Mouse (Mus musculus) cerebellum, adult 8-10 months (tissue): ENCODE measurements around the gene Rtn4r.

Experiments used
- DNase-seq: peaks from one replicate; pipeline ENCODE4 v3.0.0; 2022

Gene Rtn4r

DNA sequence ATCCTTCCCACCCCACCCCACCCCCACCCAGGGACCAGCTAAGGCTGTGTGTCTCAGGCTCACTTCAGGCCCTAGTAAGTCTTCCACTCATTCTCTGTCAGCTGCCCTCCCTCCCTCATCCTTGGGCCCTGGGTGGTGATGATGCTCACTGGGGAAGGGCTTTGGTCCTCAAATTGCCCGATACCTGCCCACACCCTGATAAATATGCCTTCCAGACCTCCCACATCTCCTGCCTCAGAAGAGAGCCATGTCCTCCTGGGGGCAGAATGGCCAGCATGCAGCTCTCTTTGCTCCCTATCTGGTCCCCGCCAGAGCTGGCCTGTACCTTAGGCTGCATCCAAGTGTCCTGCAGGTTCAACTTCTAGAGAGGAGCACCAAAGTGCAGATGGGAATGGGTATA, 2.3 kb upstream of the Rtn4r start:
- DNase-seq = peak; percentile 42

DNA sequence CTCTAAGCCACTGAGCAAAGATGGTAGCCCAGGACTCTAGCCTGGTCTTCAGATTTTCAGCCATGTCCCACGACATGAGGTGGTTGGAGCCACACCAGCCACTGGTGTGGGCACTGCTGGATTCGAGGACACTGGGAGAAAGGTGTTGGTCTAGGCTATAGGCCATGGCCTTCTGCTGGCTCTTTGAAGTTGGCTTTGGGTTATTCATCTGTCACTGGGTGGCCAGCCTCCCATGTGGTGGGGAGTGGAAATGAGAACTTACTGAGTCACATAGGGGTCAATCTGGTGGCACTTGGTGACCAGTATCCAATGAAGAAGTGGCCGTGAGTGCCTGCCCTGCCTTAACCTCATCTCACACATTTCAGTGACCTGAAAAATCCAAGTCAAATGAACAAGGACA, 1.2 kb upstream of the Rtn4r start:
- peak; percentile 37 for DNase-seq

DNA sequence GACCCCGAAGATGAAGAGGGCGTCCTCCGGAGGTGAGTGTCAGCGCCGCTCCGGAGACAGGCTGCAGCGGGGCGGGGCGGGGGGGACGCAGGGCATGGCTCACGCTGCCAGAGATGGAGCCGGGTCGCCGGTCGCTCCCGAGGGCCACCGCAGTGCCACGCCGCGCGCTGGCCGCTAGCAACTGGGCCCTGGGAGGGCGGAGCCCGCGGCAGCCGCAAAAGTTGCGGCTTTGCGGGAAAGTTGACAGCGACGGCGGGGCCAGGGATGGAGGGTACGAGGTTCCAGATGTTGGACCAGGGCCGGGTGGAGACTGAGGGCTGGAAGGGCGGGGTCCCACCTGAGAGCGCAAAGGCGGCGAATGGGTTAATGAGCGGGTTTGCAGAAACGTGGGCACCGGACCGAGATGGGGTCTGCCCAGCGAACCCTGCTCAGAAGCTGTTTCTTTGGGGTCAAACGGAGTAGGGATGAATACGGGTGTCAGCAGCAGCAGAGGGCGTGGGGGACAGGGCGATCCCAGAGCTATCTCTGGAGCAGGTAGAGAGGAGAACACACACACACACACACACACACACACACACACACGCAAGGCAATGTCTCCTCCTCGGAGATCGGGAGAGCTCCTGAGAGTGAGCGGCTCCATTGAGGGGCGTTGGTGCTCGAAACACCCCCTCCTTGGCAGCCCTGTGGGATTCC, 575 bp downstream of the Rtn4r start:
- peak; percentile 62 for DNase-seq

DNA sequence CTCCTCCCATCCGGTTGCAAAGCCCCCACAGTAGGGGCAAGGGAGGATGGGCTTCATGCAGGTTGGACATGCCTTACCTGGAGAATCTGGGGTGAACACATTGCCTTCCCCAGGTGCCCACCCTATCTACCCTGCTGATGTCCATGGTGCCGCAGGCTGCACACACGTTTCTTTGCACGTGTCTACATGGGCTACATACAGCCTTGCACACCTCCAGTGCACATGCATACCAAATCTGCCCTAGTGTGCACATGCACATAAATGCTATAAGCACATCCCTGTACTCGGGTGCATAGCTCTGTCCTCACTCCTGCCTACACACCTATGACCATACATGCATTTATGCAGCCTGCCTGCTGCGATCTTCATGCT, 1.1 kb downstream of the Rtn4r start:
- DNase-seq = peak; percentile 52

DNA sequence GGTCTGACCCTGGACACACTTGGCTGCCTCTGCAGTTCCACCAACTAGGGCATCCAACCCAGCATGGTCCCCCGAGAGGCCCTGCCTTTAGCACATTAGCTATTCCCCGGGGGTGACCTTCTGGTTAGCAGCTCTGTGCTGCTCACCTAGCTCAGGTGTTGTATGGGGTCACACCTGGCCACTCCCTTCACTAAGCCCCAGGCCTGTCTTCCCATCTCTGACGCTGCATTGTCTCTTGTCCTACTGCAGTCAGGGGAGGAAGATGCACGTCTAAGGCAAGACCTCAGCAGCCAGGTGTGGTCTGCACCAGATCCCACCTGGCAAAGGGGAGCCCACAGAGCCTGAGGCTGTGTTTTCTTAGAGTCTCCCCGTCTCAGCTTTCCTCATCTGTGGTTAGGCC, 2.0 kb downstream of the Rtn4r start:
- peak; percentile 41 for DNase-seq

DNA sequence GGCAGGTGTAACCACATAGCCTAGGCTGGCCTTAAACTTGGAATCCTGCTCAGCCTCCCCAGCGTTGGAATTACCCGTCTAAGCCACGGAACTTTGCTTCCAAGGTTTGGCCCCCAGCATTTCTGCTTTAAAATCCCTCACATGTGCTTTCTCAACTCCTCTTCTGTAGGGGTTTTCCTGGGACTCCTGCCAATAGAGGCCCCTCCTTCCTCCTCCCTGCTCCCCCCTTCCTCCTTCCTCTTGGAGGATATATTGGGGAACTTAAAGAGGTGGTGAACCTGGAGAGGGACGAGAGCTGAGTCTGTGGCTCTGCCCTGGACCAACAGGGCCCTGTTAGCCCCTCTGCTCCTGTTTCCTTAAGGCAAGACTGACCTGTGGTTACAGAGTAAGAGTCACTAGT, 2.8 kb downstream of the Rtn4r start:
- DNase-seq = peak; percentile 41

DNA sequence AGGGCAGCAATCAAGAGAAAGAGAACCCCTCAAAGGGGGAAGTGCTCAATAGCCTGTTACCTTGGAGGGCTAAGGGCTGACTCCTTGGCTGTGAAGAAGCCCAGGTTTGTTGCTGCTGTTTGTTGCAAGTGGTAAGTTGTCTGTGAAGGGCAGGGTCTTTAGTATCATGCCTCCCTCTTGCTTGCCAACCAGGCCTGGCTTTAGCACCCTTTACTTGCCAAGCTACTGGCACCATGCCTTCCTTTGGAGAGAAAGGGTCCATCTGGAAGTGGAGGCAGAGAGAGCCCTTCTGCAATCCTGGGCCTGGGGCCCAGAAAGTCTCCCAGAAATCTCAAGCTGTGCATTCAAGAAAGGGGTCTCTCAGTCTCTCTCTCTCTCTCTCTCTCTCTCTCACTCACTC, 3.3 kb downstream of the Rtn4r start:
- DNase-seq = peak; percentile 46

DNA sequence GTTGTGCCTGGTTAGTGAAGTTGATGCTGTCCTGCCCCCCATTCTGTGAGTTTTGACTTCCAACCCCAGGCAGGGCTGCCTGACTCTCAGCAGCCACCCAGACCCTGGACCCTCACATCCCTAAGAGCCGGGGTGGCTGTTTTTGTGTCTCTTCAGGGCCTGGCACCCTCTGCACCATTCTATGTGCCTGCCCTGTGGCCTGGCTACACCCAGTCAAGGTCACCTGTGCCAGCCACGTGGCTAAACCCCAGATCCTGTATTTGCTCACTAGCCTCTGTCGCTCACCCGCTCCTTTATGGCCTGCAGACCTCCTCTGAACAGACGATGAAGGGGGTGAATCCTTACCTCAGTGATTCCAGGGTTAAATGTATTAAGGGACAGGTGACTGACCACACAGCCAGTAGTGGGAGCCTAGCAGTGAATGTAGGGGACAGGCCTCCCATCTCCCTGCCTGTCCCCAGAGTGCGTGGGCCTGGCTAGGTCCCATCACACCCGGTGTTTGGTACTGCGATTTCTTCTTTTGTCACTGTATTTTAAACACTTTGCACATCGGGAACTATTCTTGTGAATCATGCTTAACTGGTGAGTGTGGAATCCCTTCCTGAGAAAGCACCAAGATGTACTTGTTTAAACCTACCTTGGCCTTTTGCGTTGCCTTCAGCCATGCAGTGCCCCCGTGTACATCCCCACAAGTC, 4.0 kb downstream of the Rtn4r start:
- DNase-seq = peak; percentile 49

DNA sequence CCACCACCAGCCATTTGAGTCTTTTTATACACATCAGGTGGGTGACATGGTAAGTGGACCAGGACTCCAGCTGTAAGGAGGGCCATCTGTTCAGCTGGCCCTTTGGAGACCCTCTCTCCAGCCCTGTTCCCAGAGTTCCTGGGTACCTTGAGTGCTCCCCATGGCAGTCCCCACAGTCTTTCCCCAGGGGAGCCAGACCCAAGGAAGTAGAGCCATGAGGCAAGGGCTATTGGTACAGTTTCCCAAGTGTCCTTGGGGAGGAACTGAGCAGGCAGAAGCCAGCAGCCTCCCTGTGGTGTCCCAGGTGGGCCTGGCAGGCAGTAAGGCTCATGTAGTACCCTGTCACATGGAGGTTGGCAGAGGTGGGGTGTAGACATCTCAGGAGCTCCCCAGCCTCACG, 4.6 kb downstream of the Rtn4r start:
- DNase-seq = peak; percentile 36

DNA sequence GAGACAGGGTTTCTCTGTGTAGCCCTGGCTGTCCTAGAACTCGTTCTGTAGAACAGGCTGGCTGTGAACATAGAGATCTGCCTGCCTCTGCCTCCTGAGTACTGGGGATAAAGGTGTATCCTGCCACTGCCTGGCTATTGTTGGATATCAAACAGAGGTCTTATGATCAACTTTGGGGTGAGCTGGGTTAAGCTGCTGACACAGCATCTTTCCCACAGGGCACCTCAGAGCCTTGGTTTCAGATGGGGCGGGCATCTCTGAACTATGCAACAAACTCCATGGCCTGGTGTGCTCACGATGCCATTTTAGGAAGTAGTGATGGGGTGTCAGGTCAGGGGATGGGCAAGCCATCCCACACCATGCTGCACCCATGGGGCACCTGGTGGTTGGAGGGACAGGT, 5.1 kb downstream of the Rtn4r start:
- DNase-seq = no peak

DNA sequence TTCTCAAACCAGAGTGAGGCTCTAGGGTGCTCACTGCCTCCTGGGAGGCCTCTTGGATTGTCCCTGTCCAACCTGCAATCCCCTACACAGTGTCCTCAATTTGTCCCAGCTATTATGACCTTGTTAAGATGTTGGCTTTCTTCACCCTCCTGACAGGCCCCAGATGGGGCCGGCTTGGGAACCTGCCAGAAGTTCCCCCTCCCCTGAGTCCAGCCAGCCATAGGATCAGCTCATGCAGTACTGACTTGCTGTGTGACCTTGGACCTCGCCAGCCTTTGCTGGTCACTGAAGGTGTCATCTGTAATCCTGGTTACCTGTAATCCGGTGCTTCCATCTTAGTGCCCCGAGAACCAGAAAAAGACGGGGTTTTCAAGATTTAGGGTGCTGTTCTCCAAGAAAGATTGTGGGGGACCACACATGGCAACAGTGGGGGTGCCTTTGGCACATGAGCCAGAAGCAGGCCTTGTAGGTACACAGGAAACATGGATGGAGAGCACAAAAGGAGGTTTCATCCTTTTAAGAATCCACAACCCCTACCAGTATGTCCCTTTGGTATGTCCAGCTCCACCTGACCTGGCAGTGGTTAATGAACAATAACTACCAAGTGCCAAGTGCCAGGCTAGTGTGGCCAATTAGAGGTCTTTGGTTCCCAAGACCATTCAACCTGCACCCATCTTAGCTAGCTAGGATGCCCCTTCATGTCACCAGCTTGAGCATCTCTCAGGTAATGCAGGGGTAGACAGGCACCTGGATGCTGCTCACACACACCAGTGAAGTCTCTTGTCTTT, 5.9 kb downstream of the Rtn4r start:
- peak; percentile 46 for DNase-seq

DNA sequence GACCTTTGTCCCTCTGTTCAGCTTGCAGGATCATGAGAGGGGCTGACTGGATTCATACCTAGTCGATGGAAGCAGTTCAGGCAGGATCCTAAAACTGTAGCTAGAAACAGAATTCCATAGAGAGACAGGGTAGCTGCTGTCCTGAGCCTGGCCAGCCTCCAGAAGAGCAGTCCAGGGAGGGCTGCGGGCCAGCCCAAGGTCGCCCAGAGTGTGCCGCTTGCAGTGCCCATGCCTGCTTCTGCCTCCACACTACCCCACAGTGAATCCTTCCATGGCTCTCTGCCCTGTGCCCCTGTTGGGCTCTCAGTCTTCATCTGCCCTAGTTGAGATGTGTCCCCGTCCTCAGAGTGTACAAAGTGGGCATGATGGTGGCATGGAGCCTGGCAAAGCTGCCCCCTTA, 7.8 kb downstream of the Rtn4r start:
- peak; percentile 85 for DNase-seq

DNA sequence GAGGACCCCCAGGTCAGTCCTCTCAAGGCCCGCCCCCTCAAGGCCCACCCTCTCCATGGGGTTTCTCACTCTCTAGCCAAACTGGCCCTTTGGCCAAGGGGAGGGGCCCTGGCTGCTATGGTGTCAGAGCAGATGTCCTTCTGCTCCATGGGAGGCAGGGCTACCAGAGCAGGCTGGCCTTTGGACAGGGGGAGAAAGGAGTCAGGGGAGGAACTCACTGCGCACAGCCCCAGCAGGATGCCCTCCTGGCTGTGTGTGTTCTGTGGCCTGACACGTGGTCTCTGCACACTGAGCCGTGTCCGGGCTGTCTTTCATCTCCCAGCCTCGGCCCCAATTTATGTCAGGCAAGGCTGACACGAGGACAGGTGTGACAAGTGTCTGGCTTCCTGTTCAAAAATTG, 8.6 kb downstream of the Rtn4r start:
- peak; percentile 75 for DNase-seq

DNA sequence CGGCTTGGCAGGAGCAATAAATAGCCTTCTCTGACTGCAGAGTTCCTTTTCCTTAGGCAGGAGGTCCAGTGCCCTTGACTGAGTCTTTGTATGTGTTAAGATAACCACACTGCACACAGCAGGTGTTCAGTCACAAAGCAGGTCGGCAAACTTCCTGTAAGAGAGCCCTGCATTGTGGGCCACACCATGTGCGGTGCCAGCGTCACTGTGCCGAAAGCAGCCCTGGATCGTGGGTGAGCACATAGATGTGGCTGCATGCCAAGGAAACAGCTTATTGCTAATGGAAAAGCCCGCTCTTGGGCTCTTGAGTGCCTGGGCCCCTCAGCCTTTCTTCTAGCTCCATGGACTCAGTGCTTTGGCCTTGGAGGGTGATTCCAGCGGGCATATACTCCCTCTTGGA, 16.8 kb downstream of the Rtn4r start:
- DNase-seq = peak; percentile 76

DNA sequence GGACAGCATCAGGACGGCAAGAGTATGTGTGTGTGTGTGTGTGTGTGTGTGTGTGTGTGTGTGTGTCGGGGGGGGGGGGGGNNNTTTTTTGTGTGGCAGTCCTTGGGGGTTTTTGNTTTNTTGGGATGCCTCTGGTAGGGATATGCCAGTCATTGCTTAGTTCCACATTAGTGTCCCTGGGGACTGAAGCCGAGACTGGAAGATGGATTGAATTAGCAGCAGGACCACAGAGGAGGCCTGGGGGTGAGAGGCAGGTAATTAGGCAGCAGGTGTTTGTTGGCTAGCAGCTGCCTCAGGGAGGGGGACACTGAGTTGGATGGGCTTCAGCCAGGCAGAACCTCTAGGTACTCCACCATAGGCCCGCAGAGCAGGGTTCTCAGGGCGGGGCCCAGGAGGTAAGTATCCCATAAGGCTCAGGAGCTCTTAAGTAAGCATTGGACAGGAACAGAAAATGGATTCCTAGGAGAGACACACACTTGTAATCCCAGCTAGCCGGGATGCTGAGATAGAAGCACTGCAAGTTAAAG, 18.0 kb downstream of the Rtn4r start:
- DNase-seq = no peak

DNA sequence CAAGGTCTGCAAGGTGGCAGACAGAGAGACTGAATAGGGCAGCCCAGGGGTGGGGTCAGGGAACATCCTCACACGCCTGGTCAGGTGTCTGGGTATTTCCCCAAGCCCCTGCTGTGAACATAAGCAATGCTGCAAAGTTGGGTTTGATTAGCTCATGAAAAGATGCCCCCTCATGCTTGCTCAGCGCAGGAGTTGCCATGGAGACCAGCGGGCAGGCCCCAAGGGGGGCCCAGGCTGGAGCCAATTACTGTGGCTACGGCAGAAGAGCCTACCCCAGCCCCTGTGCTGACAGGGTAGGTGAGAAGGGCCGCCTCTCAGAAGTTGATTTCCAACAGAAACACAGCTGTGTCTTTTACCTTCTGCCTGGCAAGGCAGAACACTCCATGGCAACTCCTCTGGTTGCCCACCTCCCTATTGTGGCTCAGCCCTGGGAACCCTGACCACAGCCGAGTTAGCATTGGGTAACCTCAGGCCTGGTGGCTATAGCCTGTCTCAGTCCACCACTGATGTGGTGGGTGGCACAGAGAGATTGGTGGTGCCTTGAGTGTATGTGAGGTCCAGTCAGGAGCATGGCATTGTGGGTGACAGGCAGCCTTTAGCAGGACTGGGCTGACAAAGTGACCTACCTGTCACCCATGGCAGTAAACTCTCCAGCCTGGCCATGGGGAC, 20.9 kb downstream of the Rtn4r start:
- DNase-seq = no peak

DNA sequence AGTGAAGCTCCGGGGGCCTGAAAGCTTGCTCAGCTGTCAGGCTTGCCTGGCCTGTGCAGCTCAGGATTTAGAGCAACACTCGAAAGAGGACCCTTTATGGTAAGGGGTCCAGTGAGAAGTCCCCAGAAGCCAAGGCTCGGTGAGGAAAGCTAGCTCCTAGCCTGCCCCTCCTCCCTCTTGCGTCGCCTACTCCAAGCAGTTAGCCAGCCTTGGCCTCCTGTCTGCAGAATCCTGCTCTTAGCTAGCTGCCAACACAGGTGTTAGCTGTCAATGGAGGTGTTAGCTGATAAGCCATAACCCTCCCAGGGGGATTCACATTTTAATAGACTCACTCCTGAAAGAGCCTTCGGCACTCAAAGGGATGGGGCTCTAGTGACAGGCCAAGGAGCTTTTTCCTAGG, 21.8 kb downstream of the Rtn4r start:
- DNase-seq = no peak

DNA sequence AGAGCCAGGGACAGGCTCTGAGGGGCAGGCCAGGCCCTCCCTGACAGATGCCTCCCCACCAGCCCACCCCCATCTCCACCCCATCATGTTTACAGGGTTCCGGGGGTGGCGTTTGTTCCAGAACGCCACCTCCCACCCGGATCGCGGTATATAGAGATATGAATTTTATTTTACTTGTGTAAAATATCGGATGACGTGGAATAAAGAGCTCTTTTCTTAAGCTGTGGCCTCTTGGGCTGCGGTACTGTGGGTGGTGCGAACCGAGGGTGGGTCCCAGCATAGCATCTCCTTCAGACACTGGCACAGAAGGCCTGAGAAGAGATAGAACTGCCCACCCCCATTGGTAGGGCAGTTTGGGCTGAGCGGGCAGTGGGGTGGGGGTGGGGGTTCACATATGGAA, 24.7 kb downstream of the Rtn4r start:
- no peak for DNase-seq

DNA sequence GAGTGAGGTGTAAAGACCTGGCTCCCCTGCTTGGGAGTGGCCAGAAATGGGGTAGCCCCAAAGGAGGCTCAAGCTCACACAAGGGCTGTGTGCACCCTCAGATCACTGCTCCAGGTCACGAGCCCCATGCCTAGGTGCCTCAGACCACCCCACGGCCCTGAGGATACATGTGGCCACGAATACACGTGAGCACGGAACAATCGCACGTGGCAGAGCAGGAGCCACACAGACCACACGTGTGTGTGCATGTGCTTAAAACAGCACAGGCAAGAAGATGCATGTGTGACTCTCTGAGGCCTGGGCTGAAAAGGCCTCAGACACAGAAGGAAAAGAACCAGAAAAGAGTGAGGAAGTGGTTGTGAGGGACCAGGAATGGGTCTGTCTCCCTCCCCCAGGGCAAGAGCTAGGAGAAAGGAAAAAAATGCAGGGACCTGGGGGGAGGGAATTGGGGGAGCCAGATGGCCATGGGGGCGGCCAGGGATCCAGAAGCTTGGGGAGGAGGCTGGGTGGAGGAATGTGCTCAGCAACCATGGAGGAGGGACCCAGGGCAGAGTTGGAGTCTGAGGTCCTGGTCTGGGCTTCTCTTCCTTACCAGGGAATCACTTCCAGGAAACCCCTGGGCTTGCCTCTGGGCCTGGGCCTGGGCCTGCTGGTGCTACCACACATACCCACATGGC, 25.5 kb downstream of the Rtn4r start:
- no peak for DNase-seq

DNA sequence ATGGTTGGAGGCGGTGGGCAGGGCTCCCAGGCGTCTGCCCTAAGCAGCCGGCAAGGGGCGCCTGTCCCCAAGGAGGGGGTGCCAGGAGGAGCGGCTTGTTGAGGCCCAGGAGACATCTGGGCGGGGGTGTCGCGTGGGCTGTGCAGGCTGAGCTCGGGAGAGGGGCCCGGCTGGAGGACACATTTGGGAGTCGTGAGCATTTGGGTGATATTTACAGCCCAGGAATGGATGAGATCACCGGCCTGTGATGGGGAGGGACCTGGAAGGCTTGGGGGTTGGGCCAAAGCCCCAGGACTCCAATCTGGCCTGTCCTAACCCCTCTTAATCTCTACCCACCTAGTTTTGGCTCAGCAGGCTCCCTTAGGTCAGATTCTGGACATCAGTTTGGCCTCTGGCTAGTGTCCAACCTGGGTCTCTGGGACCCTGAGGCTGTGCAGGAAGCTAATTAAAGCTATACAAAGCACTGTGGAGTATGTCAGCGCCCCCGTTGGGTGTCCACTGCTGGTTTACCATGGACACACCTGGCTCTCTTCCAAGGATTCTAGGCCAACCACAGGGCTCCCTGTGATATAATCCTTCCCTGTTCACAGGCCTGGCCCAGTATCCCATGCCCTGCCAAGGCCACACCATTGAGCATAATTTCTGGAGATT, 27.2 kb downstream of the Rtn4r start:
- peak; percentile 78 for DNase-seq

DNA sequence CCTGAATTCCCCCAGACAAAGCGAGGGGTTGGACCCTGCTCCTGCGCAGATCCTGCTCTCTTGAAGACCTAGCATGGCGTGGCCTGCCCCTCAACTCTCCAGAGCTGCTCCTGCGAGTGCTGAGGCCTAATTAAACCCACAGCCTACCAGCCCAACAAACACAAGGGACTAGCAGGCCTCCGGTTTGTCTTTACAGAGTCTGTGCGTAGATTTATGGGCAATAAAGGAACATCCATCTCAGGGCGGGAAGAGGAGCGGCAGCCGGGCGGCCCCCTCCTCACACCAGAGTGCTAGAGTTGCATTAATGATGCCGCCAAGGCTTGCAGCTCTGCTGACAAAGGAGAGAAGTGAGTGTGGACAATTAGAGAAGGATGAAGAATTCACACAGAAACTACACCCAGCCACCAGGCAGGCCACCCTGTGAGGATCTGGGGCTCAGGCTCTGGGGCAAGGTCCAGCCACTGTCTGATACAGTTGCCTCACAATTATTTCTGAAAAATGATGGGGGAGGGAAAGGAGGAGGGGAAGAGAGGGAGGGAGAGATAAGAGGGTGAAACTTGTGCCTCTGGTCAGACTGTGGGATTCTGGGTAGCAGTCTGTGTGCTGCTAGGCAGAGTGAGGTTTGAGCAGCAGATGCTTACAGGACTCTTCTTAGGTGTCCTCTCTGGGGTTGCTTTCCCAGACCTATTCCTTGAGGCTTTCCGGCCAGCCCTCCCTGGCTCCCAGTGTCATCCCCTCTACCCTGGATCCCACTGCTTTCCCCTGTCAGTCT, 29.3 kb downstream of the Rtn4r start:
- DNase-seq = no peak
